Mouse (Mus musculus) kidney, adult 2 months (tissue): ENCODE measurements around the gene Amz1.

Source experiments
- CTCF ChIP-seq: fragments of 200-500 bp; conservative IDR thresholded peaks from 2 replicates; pipeline ENCODE4 v1.5.1; 2011; ENCODE audit warnings: low read depth, mild to moderate bottlenecking, control low read depth, low read length, moderate library complexity, mixed read lengths; ENCODE audit not compliant: insufficient read depth, insufficient read length
- POLR2A ChIP-seq: fragments of 200-500 bp; IDR thresholded peaks from one replicate; pipeline ENCODE4 v1.6.1; 2011; ENCODE audit warnings: low read depth, low read length, control low read depth

DNA sequence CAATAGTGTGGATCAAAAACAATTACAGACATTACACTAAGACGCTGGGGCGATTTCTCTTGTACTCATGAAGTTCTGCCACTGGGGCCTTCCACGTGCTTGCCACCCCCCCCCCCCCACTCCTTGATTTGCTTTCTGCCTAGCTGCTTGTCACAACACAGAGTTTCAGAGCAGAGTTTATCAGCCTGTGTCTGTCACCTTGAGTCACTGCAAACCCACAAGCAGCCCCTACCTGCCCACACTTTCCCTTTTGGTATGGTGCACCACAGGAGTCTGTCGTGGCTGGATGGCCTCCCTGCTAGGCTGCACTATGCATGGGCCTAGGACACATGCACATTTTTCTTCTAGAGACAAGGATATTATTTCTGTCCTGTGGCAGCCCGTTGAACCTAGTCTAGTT is 74.8 kb downstream of the Amz1 start:
- TF ChIP-seq CTCF (no peak), POLR2A (no peak)
